Mouse (Mus musculus) MEL (cell line): ENCODE measurements around the gene Nkiras2. TPM values are rescaled to one million over a fixed set of nuclear protein-coding genes. Genes with fewer than 3 reads are reported as not detected.
A peak's percentile ranks its signal among the peaks of the same experiment; 100 is the strongest.

Experiments
- DNase-seq: peaks from one replicate; pipeline ENCODE4 v3.0.0; 2011; ENCODE audit warnings: low read depth, low spot score
- H3K27ac ChIP-seq: 2 replicates; pipeline ENCODE4 v1.5.1; 2012; ENCODE audit warnings: low read depth, mild to moderate bottlenecking, control low read depth, low read length, moderate library complexity; ENCODE audit not compliant: control insufficient read depth
- H3K27me3 ChIP-seq, 2 experiments: fragments of 150-350 bp in 1 of 2; sonication (generic) in 1 of 2; 2 replicates each; pipeline ENCODE4 v1.6.1; 2012; ENCODE audit warnings: low read length in 2 of 2, mild to moderate bottlenecking in 2 of 2, improper control_type of control experiment in 1 of 2, moderate library complexity in 1 of 2; ENCODE audit not compliant: insufficient read depth in 2 of 2, control insufficient read depth in 1 of 2
- H3K36me3 ChIP-seq, 2 experiments: 2 replicates each; pipeline ENCODE4 v1.6.1; 2012 to 2014; ENCODE audit warnings: low read length in 2 of 2, improper control_type of control experiment in 1 of 2, inconsistent platforms in 1 of 2, mild to moderate bottlenecking in 1 of 2; ENCODE audit not compliant: insufficient read depth in 2 of 2, control insufficient read depth in 1 of 2
- H3K4me1 ChIP-seq, 2 experiments: fragments of 150-350 bp in 1 of 2; sonication (generic) in 1 of 2; 2 replicates each; pipeline ENCODE4 v1.6.1; 2012; ENCODE audit warnings: low read length in 2 of 2, improper control_type of control experiment in 1 of 2, mild to moderate bottlenecking in 1 of 2; ENCODE audit not compliant: insufficient read depth in 2 of 2, control insufficient read depth in 1 of 2
- H3K4me3 ChIP-seq, 2 experiments: fragments of 150-350 bp in 1 of 2; sonication (generic) in 1 of 2; 2 replicates each; pipeline ENCODE4 v1.5.1; 2012; ENCODE audit warnings: low read depth in 2 of 2, low read length in 2 of 2, mild to moderate bottlenecking in 2 of 2, moderate library complexity in 2 of 2, control low read depth in 1 of 2, improper control_type of control experiment in 1 of 2; ENCODE audit not compliant: control insufficient read depth in 1 of 2, insufficient read depth in 1 of 2
- H3K79me2 ChIP-seq: 2 replicates; pipeline ENCODE4 v1.6.1; 2012; ENCODE audit warnings: mild to moderate bottlenecking, low read length, moderate library complexity; ENCODE audit not compliant: control insufficient read depth, poor library complexity, insufficient read depth
- H3K9ac ChIP-seq: 2 replicates; pipeline ENCODE4 v1.6.1; 2012; ENCODE audit warnings: low read depth, mild to moderate bottlenecking, control low read depth, low read length, moderate library complexity; ENCODE audit not compliant: control insufficient read depth, poor library complexity, severe bottlenecking
- H3K9me3 ChIP-seq: fragments of 150-350 bp; sonication (generic); replicated peaks from 2 replicates; pipeline ENCODE4 v1.6.1; 2012; ENCODE audit warnings: mild to moderate bottlenecking, low read length, improper control_type of control experiment, moderate library complexity; ENCODE audit not compliant: insufficient read depth
- EP300 ChIP-seq, 2 experiments: IDR thresholded peaks; 2 replicates each; pipeline ENCODE4 v1.6.1; 2011; ENCODE audit warnings: improper control_type of control experiment in 2 of 2, low read length in 2 of 2, low read depth in 1 of 2, mild to moderate bottlenecking in 1 of 2
- GABPA ChIP-seq: IDR thresholded peaks from 2 replicates; pipeline ENCODE4 v1.6.1; 2012; ENCODE audit warnings: low read depth, mild to moderate bottlenecking, inconsistent platforms, low read length, improper control_type of control experiment, moderate library complexity
- GATA1 ChIP-seq: IDR thresholded peaks from 2 replicates; pipeline ENCODE4 v1.6.1; 2011; ENCODE audit warnings: low read depth, low read length, improper control_type of control experiment
- KAT2A ChIP-seq: conservative IDR thresholded peaks from 2 replicates; pipeline ENCODE4 v1.6.1; 2012; ENCODE audit warnings: low read depth, low read length, improper control_type of control experiment, inconsistent platforms
- MAZ ChIP-seq: IDR thresholded peaks from 2 replicates; pipeline ENCODE4 v1.6.1; 2012; ENCODE audit warnings: low read depth, mild to moderate bottlenecking, inconsistent platforms, low read length, improper control_type of control experiment
- NRF1 ChIP-seq: IDR thresholded peaks from 2 replicates; pipeline ENCODE4 v1.6.1; 2014; ENCODE audit warnings: low read depth, mild to moderate bottlenecking, inconsistent platforms, low read length, improper control_type of control experiment, moderate library complexity; ENCODE audit not compliant: poor library complexity, insufficient read depth, severe bottlenecking
- POLR2AphosphoS5 ChIP-seq: IDR thresholded peaks from 2 replicates; pipeline ENCODE4 v1.6.1; 2012; ENCODE audit warnings: low read depth, borderline replicate concordance, mild to moderate bottlenecking, inconsistent platforms, low read length, moderate library complexity, mixed read lengths
- RAD21 ChIP-seq: IDR thresholded peaks from 2 replicates; pipeline ENCODE4 v1.6.1; 2011; ENCODE audit warnings: mild to moderate bottlenecking, low read depth, low read length, improper control_type of control experiment
- SIN3A ChIP-seq: IDR thresholded peaks from 2 replicates; pipeline ENCODE4 v1.6.1; 2012; ENCODE audit warnings: low read length, improper control_type of control experiment, inconsistent platforms
- SMC3 ChIP-seq: IDR thresholded peaks from 2 replicates; pipeline ENCODE4 v1.6.1; 2011; ENCODE audit warnings: low read depth, low read length, improper control_type of control experiment
- TBP ChIP-seq: IDR thresholded peaks from 2 replicates; pipeline ENCODE4 v1.8.0; 2011; ENCODE audit warnings: low read depth, low read length, improper control_type of control experiment
- TCF12 ChIP-seq: IDR thresholded peaks from 2 replicates; pipeline ENCODE4 v1.6.1; 2014; ENCODE audit warnings: low read depth, mild to moderate bottlenecking, inconsistent platforms, low read length, improper control_type of control experiment, moderate library complexity
- USF1 ChIP-seq: IDR thresholded peaks from 2 replicates; pipeline ENCODE4 v1.6.1; 2014; ENCODE audit warnings: low read depth, mild to moderate bottlenecking, inconsistent platforms, low read length, improper control_type of control experiment, moderate library complexity
- ZC3H11A ChIP-seq: IDR thresholded peaks from 2 replicates; pipeline ENCODE4 v1.6.1; 2012; ENCODE audit warnings: low read depth, mild to moderate bottlenecking, inconsistent platforms, low read length, improper control_type of control experiment
- ZMIZ1 ChIP-seq: IDR thresholded peaks from 2 replicates; pipeline ENCODE4 v1.6.1; 2012; ENCODE audit warnings: low read depth, mild to moderate bottlenecking, inconsistent platforms, low read length, improper control_type of control experiment, moderate library complexity
- ZNF384 ChIP-seq: IDR thresholded peaks from 2 replicates; pipeline ENCODE4 v1.6.1; 2012; ENCODE audit warnings: low read depth, mild to moderate bottlenecking, inconsistent platforms, low read length, improper control_type of control experiment
- polyA plus RNA-seq, 2 experiments: library from polyadenylated mRNA; stranded (reverse) in 1 of 2; unstranded in 1 of 2; fragments of >175 nt in 1 of 2; fragments of >200 nt in 1 of 2; gene quantifications; 2 replicates each; pipeline versions ENCODE4 v1.2.1 to v1.2.4; 2012; ENCODE audit warnings: low replicate concordance in 2 of 2, low read depth in 1 of 2; ENCODE audit not compliant: insufficient read length in 2 of 2, insufficient read depth in 1 of 2, missing spikeins in 1 of 2
- total RNA-seq: library from RNA; depleted of rRNA; stranded (reverse); fragments of 300-350 nt; gene quantifications from 2 replicates; pipeline ENCODE4 v1.2.3, GENCODE M21; 2012

The Nkiras2 gene
- total and polyA plus RNA-seq, 3 experiments: 37.1 to 49.9 TPM; not detected in 1

- TF ChIP-seq EP300 (IDR thresholded peaks at IDR 0.05; ENCODE audit: low read depth in 1 of 2, low read length in 2 of 2) (no peak), TCF12 (no peak), GABPA (no peak), KAT2A (no peak), ZMIZ1 (no peak), USF1 (no peak), POLR2AphosphoS5 (no peak), RAD21 (no peak), SMC3 (no peak), MAZ (no peak)
- TF ChIP-seq, all 39 proteins: peak for 0
- no peak for DNase-seq
- peaks cover 11 to 13% of the 10 kb centered on the region in 2 experiments for H3K4me1 ChIP-seq
- H3K36me3 ChIP-seq: peaks cover 20 to 59% of the 10 kb centered on the region in 2 experiments
- H3K79me2 ChIP-seq: peaks cover 8% of the 10 kb centered on the region
- no peak overlapping the region for H3K9ac ChIP-seq
- H3K27me3 ChIP-seq: no peaks in the 10 kb centered on the region
- H3K27ac ChIP-seq: no peak overlapping the region
- no peaks in the 10 kb centered on the region for H3K9me3 ChIP-seq
- no peak overlapping the region for H3K4me3 ChIP-seq
These were observed 21.0 kb upstream of the Nkiras2 start for GRCm38 (mm10) chr11:100598074-100598473.

DNA sequence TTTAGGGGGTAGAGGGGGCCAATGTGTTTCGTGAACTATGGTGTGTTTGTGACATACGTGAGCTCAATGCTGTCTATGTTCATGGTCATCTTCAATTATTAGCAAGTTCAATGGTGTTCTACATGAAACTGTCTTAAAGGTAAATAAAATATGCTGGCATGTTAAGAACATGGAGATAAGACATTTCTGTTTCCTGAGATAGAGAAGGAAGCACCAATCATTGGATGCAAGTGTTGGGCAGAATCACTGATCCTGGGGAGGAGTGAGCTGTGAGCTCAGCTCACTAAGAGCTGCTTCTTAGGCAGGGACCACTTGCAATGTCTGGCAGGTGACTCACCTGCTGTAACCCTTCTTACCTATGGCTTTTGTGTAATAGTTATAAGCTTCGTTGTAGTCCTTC, 17.7 kb upstream of the Nkiras2 start:
- no peak overlapping the region for H3K9ac ChIP-seq
- no peak overlapping the region for H3K27ac ChIP-seq
- H3K4me1 ChIP-seq: peaks cover 11 to 16% of the 10 kb centered on the region in 2 experiments
- H3K79me2 ChIP-seq: peaks cover 37% of the 10 kb centered on the region
- peaks cover 26 to 47% of the 10 kb centered on the region in 2 experiments for H3K36me3 ChIP-seq
- H3K4me3 ChIP-seq: no peak overlapping the region
- no peaks in the 10 kb centered on the region for H3K9me3 ChIP-seq
- TF ChIP-seq GATA1: peak; percentile 52; the same call in 1 of the 2 replicates
- no peak for TF ChIP-seq KAT2A
- peak; percentile 28 to 40; a peak in 2 of 4 replicates for TF ChIP-seq EP300 (IDR thresholded peaks at IDR 0.05; ENCODE audit: low read depth in 1 of 2, low read length in 2 of 2)
- TF ChIP-seq TCF12: peak; percentile 49; the same call in 1 of the 2 replicates
- no peaks in the 10 kb centered on the region for H3K27me3 ChIP-seq
- DNase-seq: peak; percentile 40

GRCm38 (mm10) chr11:100603155-100603554, 15.9 kb upstream of the Nkiras2 start:
- no peak overlapping the region for H3K27ac ChIP-seq
- no peak for TF ChIP-seq POLR2AphosphoS5
- TF ChIP-seq ZC3H11A: no peak
- TF ChIP-seq TCF12: no peak
- no peak for TF ChIP-seq KAT2A
- no peak for TF ChIP-seq NRF1
- TF ChIP-seq TBP: no peak
- TF ChIP-seq SIN3A: no peak
- TF ChIP-seq ZNF384: no peak
- no peaks in the 10 kb centered on the region for H3K27me3 ChIP-seq
- H3K36me3 ChIP-seq: peaks cover 26 to 50% of the 10 kb centered on the region in 2 experiments
- H3K4me1 ChIP-seq: peaks cover 11 to 16% of the 10 kb centered on the region in 2 experiments
- H3K79me2 ChIP-seq: peaks cover 49% of the 10 kb centered on the region
- no peak overlapping the region for H3K4me3 ChIP-seq
- H3K9me3 ChIP-seq: no peaks in the 10 kb centered on the region
- DNase-seq: no peak
- H3K9ac ChIP-seq: no peak overlapping the region
